Mouse (Mus musculus): Measurements from ENCODE around the gene Unc5c. TPM values are rescaled to one million over a fixed set of nuclear protein-coding genes. Genes with fewer than 3 reads are reported as not detected.

Gene Unc5c
- polyA plus RNA-seq (2021; fragmentation: Nextera tagmentation), result 7.1 and 7.4 TPM in 2 replicates
- long read RNA-seq, experiment 1, partial matches to known transcripts, result 1 of 19 reads
- long read RNA-seq, experiment 1, other reads (novel, unspliced or antisense), result 18 of 19 reads
- long read RNA-seq, experiment 2, full-length matches to known transcripts, result 1 of 36 reads
- long read RNA-seq, experiment 2, partial matches to known transcripts, result 9 of 36 reads
- long read RNA-seq, experiment 2, other reads (novel, unspliced or antisense), result 26 of 36 reads

DNA sequence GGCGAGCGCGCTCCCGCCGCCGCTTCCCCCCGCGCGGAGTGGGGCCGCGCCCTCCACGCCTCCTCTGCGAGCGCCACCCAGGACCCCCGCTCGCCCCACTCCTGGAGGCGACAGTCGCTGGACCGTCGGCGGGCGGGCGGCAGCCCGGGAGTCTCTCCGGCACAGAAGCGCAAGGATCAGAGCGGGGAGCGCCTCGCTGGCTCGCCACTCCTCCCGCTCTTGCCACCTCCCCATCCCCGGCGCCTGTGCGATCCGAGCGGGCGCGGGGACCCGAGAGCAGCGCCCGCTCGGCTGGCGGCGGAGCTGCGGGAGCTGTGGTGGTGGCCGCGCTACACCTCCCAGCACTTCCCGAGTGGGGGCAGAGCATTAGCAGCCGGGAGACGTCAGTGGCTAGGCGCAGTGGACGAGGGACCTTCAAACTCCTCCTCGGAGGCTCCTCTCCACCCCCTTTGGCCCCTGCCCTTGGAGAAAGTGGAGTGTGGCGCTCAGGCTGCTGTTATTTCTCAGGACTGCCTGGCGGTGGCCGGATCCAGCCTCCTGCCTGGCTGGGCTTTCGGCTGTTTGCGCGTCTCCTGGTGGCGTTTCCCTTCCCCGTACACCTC lies at the start of gene Unc5c:
Unc5c (plus strand) TSS at position 113 of the 602 bp plus-strand sequence.

